Mouse (Mus musculus) mouse trophoblast stem cell (cell line): ENCODE data around the gene Ryr2.
"Not testable (repeated sequence)": the region's sequence is repeated elsewhere in the genome, so short reads cannot be mapped to it uniquely, and the experiment has no call there.

ENCODE experiments used
- in situ Hi-C, 2 experiments: fragments of 300-500 bp; cut with MseI, MboI; formaldehyde crosslinking; loops; 2 replicates in 1 of 2; 3 replicates in 1 of 2; pipeline ENCODE4 v1.15.1; 2025

The Ryr2 gene

GRCm38 (mm10) chr13:11563224-11564024 is 543.3 kb downstream of the Ryr2 start:
- in situ Hi-C loops = loop anchor here in 1 of 2 experiments (10.0 kb wide), 1 partner anchor 619 kb away; no protein-coding TSS in a partner anchor

- in situ Hi-C loops = no loop called here
These were observed 557.1 kb downstream of the Ryr2 start for GRCm38 (mm10) chr13:11549644-11550043.

- in situ Hi-C loops = not testable (repeated sequence)
These were observed 557.6 kb downstream of the Ryr2 start for GRCm38 (mm10) chr13:11549136-11549535.

- in situ Hi-C loops = no loop called here
These were observed 560.9 kb downstream of the Ryr2 start for GRCm38 (mm10) chr13:11545841-11546240.

- in situ Hi-C loops = no loop called here
These were observed 564.2 kb downstream of the Ryr2 start for GRCm38 (mm10) chr13:11542546-11542945.

- in situ Hi-C loops = no loop called here
These were observed 569.9 kb downstream of the Ryr2 start for GRCm38 (mm10) chr13:11536851-11537250.

GRCm38 (mm10) chr13:11535874-11536273 is 570.9 kb downstream of the Ryr2 start:
- in situ Hi-C loops = no loop called here

GRCm38 (mm10) chr13:11533265-11533664 is 573.5 kb downstream of the Ryr2 start:
- in situ Hi-C loops = no loop called here

- in situ Hi-C loops = no loop called here
These were observed 574.5 kb downstream of the Ryr2 start for GRCm38 (mm10) chr13:11532014-11532890.

- in situ Hi-C loops = no loop called here
These were observed 583.1 kb downstream of the Ryr2 start for GRCm38 (mm10) chr13:11523612-11524011.

- in situ Hi-C loops = no loop called here
These were observed 586.0 kb downstream of the Ryr2 start for GRCm38 (mm10) chr13:11520765-11521164.

- in situ Hi-C loops = no loop called here
These were observed 595.1 kb downstream of the Ryr2 start for GRCm38 (mm10) chr13:11511540-11512177.
